Mouse (Mus musculus) MEL (cell line): ENCODE measurements around the gene Dcaf17. TPM values are rescaled to one million over a fixed set of nuclear protein-coding genes. Genes with fewer than 3 reads are reported as not detected.

Experiments
- DNase-seq: peaks from one replicate; pipeline ENCODE4 v3.0.0; 2011; ENCODE audit warnings: low read depth, low spot score
- H3K27ac ChIP-seq: 2 replicates; pipeline ENCODE4 v1.5.1; 2012; ENCODE audit warnings: low read depth, mild to moderate bottlenecking, control low read depth, low read length, moderate library complexity; ENCODE audit not compliant: control insufficient read depth
- H3K27me3 ChIP-seq, 2 experiments: fragments of 150-350 bp in 1 of 2; sonication (generic) in 1 of 2; 2 replicates each; pipeline ENCODE4 v1.6.1; 2012; ENCODE audit warnings: low read length in 2 of 2, mild to moderate bottlenecking in 2 of 2, improper control_type of control experiment in 1 of 2, moderate library complexity in 1 of 2; ENCODE audit not compliant: insufficient read depth in 2 of 2, control insufficient read depth in 1 of 2
- H3K36me3 ChIP-seq, 2 experiments: 2 replicates each; pipeline ENCODE4 v1.6.1; 2012 to 2014; ENCODE audit warnings: low read length in 2 of 2, improper control_type of control experiment in 1 of 2, inconsistent platforms in 1 of 2, mild to moderate bottlenecking in 1 of 2; ENCODE audit not compliant: insufficient read depth in 2 of 2, control insufficient read depth in 1 of 2
- H3K4me1 ChIP-seq, 2 experiments: fragments of 150-350 bp in 1 of 2; sonication (generic) in 1 of 2; 2 replicates each; pipeline ENCODE4 v1.6.1; 2012; ENCODE audit warnings: low read length in 2 of 2, improper control_type of control experiment in 1 of 2, mild to moderate bottlenecking in 1 of 2; ENCODE audit not compliant: insufficient read depth in 2 of 2, control insufficient read depth in 1 of 2
- H3K4me3 ChIP-seq, 2 experiments: fragments of 150-350 bp in 1 of 2; sonication (generic) in 1 of 2; 2 replicates each; pipeline ENCODE4 v1.5.1; 2012; ENCODE audit warnings: low read depth in 2 of 2, low read length in 2 of 2, mild to moderate bottlenecking in 2 of 2, moderate library complexity in 2 of 2, control low read depth in 1 of 2, improper control_type of control experiment in 1 of 2; ENCODE audit not compliant: control insufficient read depth in 1 of 2, insufficient read depth in 1 of 2
- H3K79me2 ChIP-seq: 2 replicates; pipeline ENCODE4 v1.6.1; 2012; ENCODE audit warnings: mild to moderate bottlenecking, low read length, moderate library complexity; ENCODE audit not compliant: control insufficient read depth, poor library complexity, insufficient read depth
- H3K9ac ChIP-seq: 2 replicates; pipeline ENCODE4 v1.6.1; 2012; ENCODE audit warnings: low read depth, mild to moderate bottlenecking, control low read depth, low read length, moderate library complexity; ENCODE audit not compliant: control insufficient read depth, poor library complexity, severe bottlenecking
- H3K9me3 ChIP-seq: fragments of 150-350 bp; sonication (generic); replicated peaks from 2 replicates; pipeline ENCODE4 v1.6.1; 2012; ENCODE audit warnings: mild to moderate bottlenecking, low read length, improper control_type of control experiment, moderate library complexity; ENCODE audit not compliant: insufficient read depth
- BHLHE40 ChIP-seq: IDR thresholded peaks from 2 replicates; pipeline ENCODE4 v1.6.1; 2012; ENCODE audit warnings: low read depth, mild to moderate bottlenecking, inconsistent platforms, low read length, improper control_type of control experiment, borderline replicate concordance
- CHD1 ChIP-seq: IDR thresholded peaks from 2 replicates; pipeline ENCODE4 v1.6.1; 2012; ENCODE audit warnings: low read depth, mild to moderate bottlenecking, inconsistent platforms, low read length, improper control_type of control experiment
- CHD2 ChIP-seq: IDR thresholded peaks from 2 replicates; pipeline ENCODE4 v1.6.1; 2011; ENCODE audit warnings: low read length, improper control_type of control experiment
- ELF1 ChIP-seq: IDR thresholded peaks from 2 replicates; pipeline ENCODE4 v1.6.1; 2014; ENCODE audit warnings: low read depth, mild to moderate bottlenecking, inconsistent platforms, low read length, improper control_type of control experiment, moderate library complexity
- EP300 ChIP-seq, 2 experiments: IDR thresholded peaks; 2 replicates each; pipeline ENCODE4 v1.6.1; 2011; ENCODE audit warnings: improper control_type of control experiment in 2 of 2, low read length in 2 of 2, low read depth in 1 of 2, mild to moderate bottlenecking in 1 of 2
- ETS1 ChIP-seq: IDR thresholded peaks from 2 replicates; pipeline ENCODE4 v1.6.1; 2012; ENCODE audit warnings: low read depth, mild to moderate bottlenecking, inconsistent platforms, low read length, improper control_type of control experiment, moderate library complexity
- HCFC1 ChIP-seq: IDR thresholded peaks from 2 replicates; pipeline ENCODE4 v1.6.1; 2012; ENCODE audit warnings: low read depth, mild to moderate bottlenecking, inconsistent platforms, low read length, improper control_type of control experiment, moderate library complexity
- MXI1 ChIP-seq: IDR thresholded peaks from 2 replicates; pipeline ENCODE4 v1.6.1; 2011; ENCODE audit warnings: mild to moderate bottlenecking, low read depth, low read length, improper control_type of control experiment
- MYC ChIP-seq: IDR thresholded peaks from 2 replicates; pipeline ENCODE4 v1.6.1; 2011; ENCODE audit warnings: low read depth, mild to moderate bottlenecking, low read length, improper control_type of control experiment, moderate library complexity
- NELFE ChIP-seq: IDR thresholded peaks from 2 replicates; pipeline ENCODE4 v1.6.1; 2011; ENCODE audit warnings: low read depth, low read length, improper control_type of control experiment
- NRF1 ChIP-seq: IDR thresholded peaks from 2 replicates; pipeline ENCODE4 v1.6.1; 2014; ENCODE audit warnings: low read depth, mild to moderate bottlenecking, inconsistent platforms, low read length, improper control_type of control experiment, moderate library complexity; ENCODE audit not compliant: poor library complexity, insufficient read depth, severe bottlenecking
- POLR2A ChIP-seq, 2 experiments: IDR thresholded peaks; 2 replicates each; pipeline ENCODE4 v1.6.1; 2011 to 2012; ENCODE audit warnings: low read length in 2 of 2, mild to moderate bottlenecking in 2 of 2, control low read depth in 1 of 2, improper control_type of control experiment in 1 of 2, low read depth in 1 of 2, moderate library complexity in 1 of 2; ENCODE audit not compliant: control insufficient read depth in 1 of 2, insufficient read depth in 1 of 2, poor library complexity in 1 of 2
- POLR2AphosphoS2 ChIP-seq: IDR thresholded peaks from 2 replicates; pipeline ENCODE4 v1.6.1; 2011; ENCODE audit warnings: low read length, improper control_type of control experiment
- POLR2AphosphoS5 ChIP-seq: IDR thresholded peaks from 2 replicates; pipeline ENCODE4 v1.6.1; 2012; ENCODE audit warnings: low read depth, borderline replicate concordance, mild to moderate bottlenecking, inconsistent platforms, low read length, moderate library complexity, mixed read lengths
- RCOR1 ChIP-seq: IDR thresholded peaks from 2 replicates; pipeline ENCODE4 v1.6.1; 2012; ENCODE audit warnings: low read depth, mild to moderate bottlenecking, inconsistent platforms, low read length, improper control_type of control experiment
- SIN3A ChIP-seq: IDR thresholded peaks from 2 replicates; pipeline ENCODE4 v1.6.1; 2012; ENCODE audit warnings: low read length, improper control_type of control experiment, inconsistent platforms
- SMC3 ChIP-seq: IDR thresholded peaks from 2 replicates; pipeline ENCODE4 v1.6.1; 2011; ENCODE audit warnings: low read depth, low read length, improper control_type of control experiment
- TAL1 ChIP-seq: IDR thresholded peaks from 2 replicates; pipeline ENCODE4 v1.6.1; 2012; ENCODE audit warnings: mild to moderate bottlenecking, inconsistent platforms, low read length, moderate library complexity, mixed read lengths
- TBP ChIP-seq: IDR thresholded peaks from 2 replicates; pipeline ENCODE4 v1.8.0; 2011; ENCODE audit warnings: low read depth, low read length, improper control_type of control experiment
- TCF12 ChIP-seq: IDR thresholded peaks from 2 replicates; pipeline ENCODE4 v1.6.1; 2014; ENCODE audit warnings: low read depth, mild to moderate bottlenecking, inconsistent platforms, low read length, improper control_type of control experiment, moderate library complexity
- UBTF ChIP-seq: IDR thresholded peaks from 2 replicates; pipeline ENCODE4 v1.6.1; 2012; ENCODE audit warnings: low read depth, mild to moderate bottlenecking, inconsistent platforms, low read length, improper control_type of control experiment, moderate library complexity, borderline replicate concordance; ENCODE audit not compliant: insufficient read depth
- ZKSCAN1 ChIP-seq: IDR thresholded peaks from 2 replicates; pipeline ENCODE4 v1.6.1; 2012; ENCODE audit warnings: low read depth, mild to moderate bottlenecking, inconsistent platforms, low read length, improper control_type of control experiment, moderate library complexity
- polyA plus RNA-seq, 2 experiments: library from polyadenylated mRNA; stranded (reverse) in 1 of 2; unstranded in 1 of 2; fragments of >175 nt in 1 of 2; fragments of >200 nt in 1 of 2; gene quantifications; 2 replicates each; pipeline versions ENCODE4 v1.2.1 to v1.2.4; 2012; ENCODE audit warnings: low replicate concordance in 2 of 2, low read depth in 1 of 2; ENCODE audit not compliant: insufficient read length in 2 of 2, insufficient read depth in 1 of 2, missing spikeins in 1 of 2
- total RNA-seq: library from RNA; depleted of rRNA; stranded (reverse); fragments of 300-350 nt; gene quantifications from 2 replicates; pipeline ENCODE4 v1.2.3, GENCODE M21; 2012

The Dcaf17 gene
- total and polyA plus RNA-seq, 3 experiments: 15.1 to 16.3 TPM; not detected in 1

GRCm38 (mm10) chr2:71102621-71103291 lies 47.6 kb downstream of the Dcaf17 start:
- Histone ChIP-seq H3K9me3 (no peaks in the 10 kb centered on the region), H3K79me2 (no peaks in the 10 kb centered on the region), H3K27ac (peak overlapping the region; percentile 56), H3K36me3 (peaks cover 0 to 12% of the 10 kb centered on the region in 2 experiments; a peak in 2 of 4 replicates), H3K4me3 (peak overlapping the region; percentile 25 to 26; a peak in 2 of 4 replicates), H3K9ac (peak overlapping the region; percentile 46), H3K27me3 (no peaks in the 10 kb centered on the region), H3K4me1 (peaks cover 4 to 14% of the 10 kb centered on the region in 2 experiments; a peak in 3 of 4 replicates)
- TF ChIP-seq POLR2AphosphoS2 (0 out of 2 replicates have a peak, but pooled peaks have one; percentile 20), MXI1 (peak; percentile 45; the same call in 1 of the 2 replicates), POLR2A (IDR thresholded peaks at IDR 0.05; ENCODE audit: control insufficient read depth in 1 of 2, insufficient read depth in 1 of 2, low read depth in 1 of 2, low read length in 2 of 2, poor library complexity in 1 of 2) (no peak), HCFC1 (0 out of 2 replicates have a peak, but pooled peaks have one; percentile 25), ELF1 (no peak), RCOR1 (peak; percentile 70), TBP (0 out of 2 replicates have a peak, but pooled peaks have one; percentile 47), TCF12 (peak; percentile 60), SIN3A (peak; percentile 69; the same call in 1 of the 2 replicates), UBTF (no peak), EP300 (IDR thresholded peaks at IDR 0.05; ENCODE audit: low read depth in 1 of 2, low read length in 2 of 2) (peak; percentile 10 to 46; a peak in 3 of 4 replicates), ETS1 (peak; percentile 42; the same call in 1 of the 2 replicates), TAL1 (peak; percentile 27; the same call in 1 of the 2 replicates)
- peak; percentile 77 for DNase-seq

- Histone ChIP-seq H3K4me1 (peaks cover 4 to 14% of the 10 kb centered on the region in 2 experiments; a peak in 3 of 4 replicates), H3K27me3 (no peaks in the 10 kb centered on the region), H3K79me2 (no peaks in the 10 kb centered on the region), H3K4me3 (peak overlapping the region in 1 of 2 experiments; percentile 25; a peak in 1 of 4 replicates), H3K9me3 (no peaks in the 10 kb centered on the region), H3K36me3 (peaks cover 0 to 12% of the 10 kb centered on the region in 2 experiments; a peak in 2 of 4 replicates), H3K27ac (peak overlapping the region; percentile 32; the same call in 1 of the 2 replicates), H3K9ac (peak overlapping the region; percentile 18; the same call in 1 of the 2 replicates)
- DNase-seq: peak; percentile 82
- TF ChIP-seq TCF12 (peak; percentile 2; the same call in 1 of the 2 replicates), ZKSCAN1 (peak; percentile 83), NRF1 (no peak), POLR2AphosphoS5 (no peak), SMC3 (peak; percentile 12; the same call in 1 of the 2 replicates), POLR2AphosphoS2 (0 out of 2 replicates have a peak, but pooled peaks have one; percentile 7), MXI1 (peak; percentile 44; the same call in 1 of the 2 replicates), MYC (no peak), SIN3A (peak; percentile 71), TAL1 (no peak), NELFE (no peak), CHD2 (no peak), TBP (no peak), EP300 (IDR thresholded peaks at IDR 0.05; ENCODE audit: low read depth in 1 of 2, low read length in 2 of 2) (peak in 1 of 2 experiments; percentile 2; a peak in 3 of 4 replicates), CHD1 (peak; percentile 77; the same call in 1 of the 2 replicates), BHLHE40 (no peak)
These were observed 48.2 kb downstream of the Dcaf17 start for GRCm38 (mm10) chr2:71103292-71103680.
